Mouse (Mus musculus) layer of hippocampus, adult 18-20 months (tissue): Measurements from ENCODE around the gene Arid5b. TPM values are rescaled to one million over a fixed set of nuclear protein-coding genes. Genes with fewer than 3 reads are reported as not detected.

Experiments
- DNase-seq, 2 experiments: peaks; one replicate each; pipeline ENCODE4 v3.0.0; 2022; ENCODE audit warnings: low spot score in 2 of 2
- total RNA-seq, 2 experiments: library from RNA; stranded (reverse); gene quantifications; 2 replicates each; pipeline ENCODE4 v1.2.3; 2021

The Arid5b gene
- total RNA-seq, 2 experiments from 2014 or later: 26.9 to 33.5 TPM

DNA sequence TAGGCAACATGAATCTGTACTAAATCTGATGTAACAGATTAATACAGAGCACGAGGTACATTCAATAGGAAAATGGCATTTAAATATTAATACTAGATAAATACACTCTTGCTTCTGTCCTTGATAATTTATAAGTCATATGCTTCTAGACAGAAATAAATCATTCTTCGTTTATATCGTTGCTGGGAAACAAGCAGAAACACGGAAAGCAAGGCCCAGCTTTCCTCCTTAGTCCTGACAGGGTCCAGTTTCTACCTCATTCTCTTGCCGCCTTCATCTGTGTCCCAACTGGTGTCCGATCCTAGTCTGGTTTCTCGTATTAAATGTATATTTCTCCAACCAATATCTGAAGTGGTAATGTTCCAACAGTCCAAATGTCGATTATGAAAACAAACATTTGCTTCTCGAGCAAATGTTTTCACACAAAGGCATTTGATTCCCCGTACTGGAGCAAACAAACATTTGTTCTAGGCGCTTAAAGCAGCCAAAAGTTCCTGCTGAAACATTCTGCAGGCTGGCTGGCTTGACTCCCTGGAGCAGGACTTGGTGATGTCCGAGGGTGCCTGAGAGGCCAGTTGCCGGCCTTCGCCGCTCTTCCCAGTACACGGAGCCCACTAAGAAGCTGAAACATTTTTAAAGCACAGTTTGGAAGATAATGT, 217.8 kb downstream of the Arid5b start:
- peak in 1 of 2 experiments; percentile 11 for DNase-seq

DNA sequence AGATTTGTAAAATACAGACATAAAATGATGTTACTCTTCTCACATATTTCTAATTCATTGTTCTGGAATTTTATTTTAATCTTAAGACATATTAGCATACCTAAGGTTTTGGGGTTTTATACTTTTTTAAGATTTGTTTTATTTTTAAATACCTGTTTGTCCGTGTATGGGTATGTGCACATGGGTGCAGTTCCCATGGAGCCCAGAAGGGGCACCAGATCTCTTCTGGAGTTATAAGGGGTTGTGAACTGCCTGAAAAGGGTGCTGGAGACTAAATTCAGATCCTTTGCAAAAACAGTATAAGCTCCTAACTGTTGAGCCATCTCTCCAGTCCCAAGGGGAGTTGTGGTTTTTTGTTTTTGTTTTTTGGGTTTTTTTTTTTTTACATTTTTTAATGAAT, 220.2 kb downstream of the Arid5b start:
- no peak for DNase-seq

DNA sequence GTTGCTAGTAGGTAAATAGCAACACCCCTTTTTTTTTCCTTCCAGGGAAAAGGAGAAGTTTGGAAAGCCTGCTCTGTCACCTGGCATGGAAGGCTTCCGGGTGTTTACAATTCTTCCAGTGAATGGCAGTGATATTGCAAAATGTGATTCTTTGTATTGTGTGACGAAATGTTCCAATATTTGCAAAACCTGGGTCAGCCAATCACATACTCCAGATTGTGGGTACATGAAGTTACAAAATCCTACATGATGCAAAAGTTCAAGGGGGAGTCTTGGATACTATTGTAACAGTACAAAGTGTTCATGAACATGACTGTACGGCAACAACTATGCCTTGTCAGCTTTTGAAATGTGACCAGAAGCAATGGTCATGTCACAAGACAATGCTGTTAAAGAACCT, 220.7 kb downstream of the Arid5b start:
- DNase-seq: no peak

DNA sequence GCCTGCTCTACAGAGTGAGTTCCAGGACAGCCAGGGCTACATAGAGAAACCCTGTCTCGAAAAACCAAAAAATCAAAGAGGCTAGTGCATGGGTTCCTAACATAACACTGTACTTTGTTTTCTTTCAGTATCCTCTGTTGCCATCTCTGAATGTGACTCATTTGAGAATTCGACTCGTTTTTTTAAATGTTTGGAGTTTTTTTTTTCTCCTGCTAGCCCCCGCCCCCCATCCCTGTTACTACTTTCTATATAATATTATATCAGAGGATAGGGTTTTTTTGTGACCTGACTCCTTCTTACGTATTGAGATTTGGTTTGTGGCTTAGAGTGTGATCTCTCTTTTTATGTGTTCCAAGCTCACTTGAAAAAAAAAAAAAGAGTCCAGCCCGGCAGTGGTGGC, 223.8 kb downstream of the Arid5b start:
- no peak for DNase-seq

DNA sequence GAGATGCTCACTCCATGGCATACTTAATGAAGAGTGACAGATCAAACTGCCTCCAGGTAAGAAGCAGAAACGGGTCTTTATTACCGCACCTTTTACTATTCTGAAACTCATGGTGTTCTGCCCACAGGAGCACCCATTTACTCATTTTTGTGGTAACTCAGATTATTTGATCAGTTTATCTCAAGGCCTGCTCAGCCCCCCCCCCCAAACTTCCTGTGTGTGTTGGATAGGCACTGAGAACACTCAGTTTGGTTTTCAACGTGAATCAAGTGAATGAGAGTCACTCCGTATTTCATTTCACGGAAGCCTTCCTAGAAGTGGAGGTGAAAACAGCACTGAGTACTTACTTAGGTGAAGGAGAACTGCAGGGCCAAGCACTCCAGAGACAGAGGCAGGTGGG, 224.4 kb downstream of the Arid5b start:
- DNase-seq: no peak

DNA sequence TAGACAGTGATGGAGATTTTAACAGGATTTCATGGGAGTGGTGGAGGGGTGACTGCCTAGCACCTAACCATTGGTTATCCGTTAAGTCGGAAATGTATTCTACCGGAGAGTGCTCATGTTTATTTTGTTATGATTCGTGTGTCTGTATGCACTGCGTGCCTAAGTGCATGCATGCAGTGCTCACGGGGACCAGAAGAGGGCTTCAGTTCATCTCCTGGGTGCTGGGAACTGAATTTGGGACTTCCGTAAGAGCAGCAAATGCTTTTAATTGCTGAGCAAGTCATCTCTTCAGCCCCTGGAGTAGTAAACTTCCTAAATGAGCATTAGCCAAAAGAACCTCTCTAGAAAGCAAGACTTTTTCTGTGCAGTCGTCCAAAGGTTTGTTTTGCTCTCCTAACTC, 226.2 kb downstream of the Arid5b start:
- no peak for DNase-seq

DNA sequence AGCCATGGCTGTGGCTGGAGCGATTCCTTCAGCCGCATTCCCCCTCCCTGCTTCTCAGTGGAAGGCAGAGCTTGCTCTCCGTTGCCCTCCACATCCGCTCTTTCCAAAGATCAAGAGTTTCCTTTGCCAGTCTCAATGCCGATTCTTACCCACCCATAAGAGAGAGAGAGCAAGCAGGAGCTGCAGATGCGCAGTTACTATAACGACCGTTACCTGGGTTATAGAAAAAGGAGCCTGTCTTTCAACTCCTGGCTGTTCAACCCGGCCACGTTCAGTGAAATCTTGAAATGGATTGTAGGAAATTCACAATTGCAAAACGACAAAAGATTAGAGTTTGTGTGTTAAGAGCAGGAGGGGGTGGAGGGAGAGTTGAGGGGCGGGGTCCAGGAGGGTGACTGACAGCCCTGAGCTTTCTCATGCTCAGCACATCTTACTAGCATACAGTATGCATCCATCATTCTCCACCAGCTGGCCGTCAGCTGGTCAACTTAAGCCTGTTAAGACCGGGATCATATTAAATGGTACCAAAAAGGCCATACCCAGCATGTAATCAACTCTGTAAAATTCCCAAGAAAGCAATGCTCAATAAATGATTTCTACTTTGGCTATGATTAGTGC, 227.1 kb downstream of the Arid5b start:
- no peak for DNase-seq

DNA sequence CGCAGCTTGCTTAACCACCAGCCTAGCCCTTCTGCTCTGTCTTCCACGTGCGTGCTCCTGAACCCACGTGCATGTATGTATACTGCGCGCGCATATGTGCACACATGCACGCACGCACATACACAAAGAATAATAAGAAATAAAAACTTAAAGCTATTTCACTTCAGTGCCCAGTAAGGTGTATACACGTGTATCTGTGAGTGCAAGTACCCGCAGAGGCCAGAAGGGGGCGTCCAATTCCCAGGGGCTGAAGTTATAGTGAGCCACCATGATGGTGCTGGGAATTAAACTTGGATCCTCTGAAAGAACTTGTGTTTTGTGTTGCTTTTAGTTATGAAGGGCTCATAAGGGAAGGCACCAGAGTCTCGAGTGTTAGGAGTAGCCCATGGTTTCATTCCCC, 227.7 kb downstream of the Arid5b start:
- no peak for DNase-seq

DNA sequence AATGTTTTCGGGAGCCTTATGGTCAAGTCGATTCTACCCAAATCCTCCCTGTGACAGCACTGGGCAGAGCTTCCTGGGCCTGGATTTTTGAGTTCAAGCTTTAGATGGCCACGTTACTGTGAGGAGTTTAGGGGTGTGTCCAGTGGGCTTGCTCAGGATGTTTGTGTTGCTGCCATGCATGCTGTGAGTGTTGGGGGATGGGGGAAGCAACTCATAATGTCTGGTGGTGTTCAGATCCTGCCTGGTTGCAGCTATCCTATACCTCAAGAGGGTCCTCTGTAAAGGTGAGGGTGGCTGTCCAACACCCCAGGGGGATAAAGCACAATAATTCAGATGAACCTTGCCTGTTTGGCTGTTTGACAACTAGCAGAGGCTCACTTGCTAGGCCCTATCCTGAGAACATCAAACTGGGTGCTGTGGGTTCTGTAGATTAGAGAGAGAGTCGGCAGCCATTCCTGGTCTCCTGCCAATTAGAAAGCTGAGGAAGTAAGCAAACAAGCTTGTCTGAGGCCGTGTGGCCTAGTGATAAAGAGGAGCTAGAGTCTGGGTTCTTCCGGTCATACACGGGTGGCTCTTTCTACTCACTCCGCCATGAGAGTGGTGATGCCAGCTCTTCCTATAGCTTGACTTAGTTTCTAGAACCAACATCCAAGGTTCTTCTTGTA, 229.8 kb downstream of the Arid5b start:
- no peak for DNase-seq

DNA sequence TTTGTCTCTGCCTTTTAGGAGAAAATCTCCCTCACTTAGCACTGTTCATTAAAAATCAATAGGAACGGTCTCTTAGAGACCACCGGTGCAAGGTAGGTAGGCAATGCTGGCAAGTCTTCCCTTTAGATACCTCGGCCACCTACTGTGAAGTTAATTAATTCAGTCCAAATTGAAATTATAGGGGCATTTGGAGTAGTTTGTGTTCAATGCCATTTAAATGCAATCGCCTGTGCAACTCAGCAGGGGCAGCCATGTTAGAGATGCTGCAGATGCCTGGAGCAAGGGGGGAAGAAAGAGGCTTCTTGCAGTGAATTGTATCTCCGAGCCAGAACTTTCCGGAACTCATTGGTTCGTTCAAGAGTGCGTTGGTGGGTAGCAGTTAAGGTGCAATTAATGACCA, 233.7 kb downstream of the Arid5b start:
- no peak for DNase-seq

DNA sequence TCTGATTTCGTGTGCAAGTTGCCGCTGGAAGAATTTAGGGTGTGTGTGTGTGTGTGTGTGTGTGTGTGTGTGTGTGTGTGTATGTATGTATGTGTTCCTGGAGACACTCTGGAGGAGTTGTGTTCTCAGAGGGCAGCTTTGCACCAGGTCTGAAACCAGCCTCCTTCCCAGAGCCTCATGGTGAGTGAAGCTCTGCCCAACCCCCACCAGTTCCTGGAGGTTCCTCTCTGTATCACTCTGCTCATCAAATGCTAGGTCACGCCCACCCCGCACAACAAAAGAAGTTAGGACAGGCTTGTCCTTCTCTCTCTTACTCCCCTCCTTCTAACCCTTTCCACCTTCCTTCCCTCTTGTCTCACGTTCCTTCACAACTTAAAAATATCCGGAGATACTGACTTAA, 234.6 kb downstream of the Arid5b start:
- DNase-seq: no peak
